Comparison of ENCODE assay signal across 8 mouse cellular contexts in the genomic region with DNA sequence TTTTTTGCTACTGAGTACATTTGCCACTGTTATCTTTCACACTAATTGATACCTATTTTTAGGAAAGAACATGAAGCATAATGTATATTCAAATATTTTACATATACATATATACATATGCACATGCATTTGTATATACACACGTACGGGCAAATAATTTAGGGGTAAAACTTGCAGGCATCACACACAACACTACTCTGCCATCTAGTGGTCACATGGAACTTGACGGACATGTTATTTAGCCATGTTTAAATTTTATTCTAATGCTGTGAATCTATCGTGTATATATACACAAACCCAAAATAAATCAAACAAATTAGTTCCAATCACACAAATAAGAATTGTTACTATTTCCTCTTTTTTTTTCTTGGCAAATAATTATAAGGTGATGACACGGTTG.
A peak's percentile ranks its signal among the peaks of the same experiment; 100 is the strongest.
DNase-seq lines count a peak whose midpoint lies in the region; ATAC-seq and TF ChIP-seq lines count a peak whose summit lies in the region.

No protein-coding gene starts in this region.

- TF ChIP-seq CTCF in lung, postnatal 0 days (IDR thresholded peaks at IDR 0.05) = peak; percentile 73

- WGBS in forebrain, embryonic 14.5 days = 26% methylated on average over 5 of the region's 5 CpGs
- 23% methylated on average over 5 of the region's 5 CpGs for WGBS in forebrain, embryonic 15.5 days
- WGBS in limb, embryonic 11.5 days = 37% methylated on average over 5 of the region's 5 CpGs
- WGBS in limb, embryonic 10.5 days = 57% methylated on average over 5 of the region's 5 CpGs
- WGBS in lung, postnatal 0 days = 22% methylated on average over 5 of the region's 5 CpGs

- no peaks in the 10 kb centered on the region for H3K4me1 ChIP-seq in forebrain, embryonic 14.5 days (ENCODE audit: control insufficient read depth, insufficient read depth, low read length)
- no peaks in the 10 kb centered on the region for H3K4me1 ChIP-seq in forebrain, embryonic 15.5 days
- peaks cover 6% of the 10 kb centered on the region; the same call in 1 of the 2 replicates for H3K4me1 ChIP-seq in limb, embryonic 11.5 days (ENCODE audit: control insufficient read depth, insufficient read depth, low read length)
- peaks cover 16% of the 10 kb centered on the region for H3K4me1 ChIP-seq in limb, embryonic 10.5 days
- 0 out of 2 replicates have a peak, but pooled peaks cover 4% of the 10 kb centered on the region for H3K4me1 ChIP-seq in lung, postnatal 0 days (ENCODE audit: insufficient read depth, low read depth, low read length)

- H3K9ac ChIP-seq in forebrain, embryonic 14.5 days (ENCODE audit: low read length) = no peak overlapping the region
- H3K9ac ChIP-seq in forebrain, embryonic 15.5 days (replicated peaks) = no peak overlapping the region
- H3K9ac ChIP-seq in limb, embryonic 11.5 days (ENCODE audit: low read length) = no peak overlapping the region
- H3K9ac ChIP-seq in lung, postnatal 0 days (replicated peaks; ENCODE audit: low read depth) = no peak overlapping the region

- no peak overlapping the region for H3K4me2 ChIP-seq in forebrain, embryonic 14.5 days (ENCODE audit: low read length)
- H3K4me2 ChIP-seq in forebrain, embryonic 15.5 days (replicated peaks) = no peak overlapping the region
- H3K4me2 ChIP-seq in limb, embryonic 11.5 days (ENCODE audit: low read depth, severe bottlenecking) = no peak overlapping the region
- H3K4me2 ChIP-seq in lung, postnatal 0 days (replicated peaks; ENCODE audit: low read depth, low read length) = no peak overlapping the region

- H3K9me3 ChIP-seq in forebrain, embryonic 14.5 days (replicated peaks; ENCODE audit: control insufficient read depth, low read length) = no peaks in the 10 kb centered on the region
- H3K9me3 ChIP-seq in forebrain, embryonic 15.5 days = no peaks in the 10 kb centered on the region
- H3K9me3 ChIP-seq in limb, embryonic 11.5 days (ENCODE audit: control insufficient read depth, low read length) = no peaks in the 10 kb centered on the region
- no peaks in the 10 kb centered on the region for H3K9me3 ChIP-seq in limb, embryonic 10.5 days (replicated peaks)
- H3K9me3 ChIP-seq in lung, postnatal 0 days (ENCODE audit: low read length) = no peaks in the 10 kb centered on the region

- H3K27me3 ChIP-seq in forebrain, embryonic 14.5 days (replicated peaks; ENCODE audit: control insufficient read depth, insufficient read depth, low read length) = no peaks in the 10 kb centered on the region
- H3K27me3 ChIP-seq in forebrain, embryonic 15.5 days = 0 out of 2 replicates have a peak, but pooled peaks cover 3% of the 10 kb centered on the region
- no peaks in the 10 kb centered on the region for H3K27me3 ChIP-seq in limb, embryonic 11.5 days (ENCODE audit: control insufficient read depth, insufficient read depth, low read length)
- no peaks in the 10 kb centered on the region for H3K27me3 ChIP-seq in limb, embryonic 10.5 days (ENCODE audit: low read depth, poor library complexity, severe bottlenecking)
- no peaks in the 10 kb centered on the region for H3K27me3 ChIP-seq in lung, postnatal 0 days (replicated peaks; ENCODE audit: insufficient read depth, low read length)

- TF ChIP-seq EP300 in lung, postnatal 0 days (IDR thresholded peaks at IDR 0.05) = no peak

- no peaks in the 10 kb centered on the region for H3K36me3 ChIP-seq in forebrain, embryonic 14.5 days (ENCODE audit: control insufficient read depth, insufficient read depth, low read length)
- H3K36me3 ChIP-seq in forebrain, embryonic 15.5 days = no peaks in the 10 kb centered on the region
- H3K36me3 ChIP-seq in limb, embryonic 11.5 days (ENCODE audit: control insufficient read depth, insufficient read depth, low read length) = no peaks in the 10 kb centered on the region
- no peaks in the 10 kb centered on the region for H3K36me3 ChIP-seq in limb, embryonic 10.5 days
- H3K36me3 ChIP-seq in lung, postnatal 0 days (ENCODE audit: insufficient read depth, low read length) = no peaks in the 10 kb centered on the region

- no peak overlapping the region for H3K4me3 ChIP-seq in forebrain, embryonic 14.5 days (ENCODE audit: low read depth, low read length)
- H3K4me3 ChIP-seq in forebrain, embryonic 15.5 days = no peak overlapping the region
- no peak overlapping the region for H3K4me3 ChIP-seq in limb, embryonic 11.5 days (ENCODE audit: low read depth, low read length)
- H3K4me3 ChIP-seq in limb, embryonic 10.5 days = no peak overlapping the region
- H3K4me3 ChIP-seq in lung, postnatal 0 days (ENCODE audit: low read depth, low read length) = no peak overlapping the region

- DNase-seq in forebrain, embryonic 14.5 days (ENCODE audit: low spot score) = peak; percentile 83
- peak; percentile 47 for DNase-seq in limb, embryonic 11.5 days (ENCODE audit: low spot score)
- no peak for DNase-seq in limb, embryonic 10.5 days (ENCODE audit: low spot score)
- peak; percentile 15 for DNase-seq in R1 (ENCODE audit: low read depth, low spot score)
- DNase-seq in lung, postnatal 0 days (ENCODE audit: low spot score) = peak; percentile 60
- no peak for DNase-seq in testis, postnatal 10 days (ENCODE audit: low spot score)

- ATAC-seq in forebrain, embryonic 14.5 days = no peak
- no peak for ATAC-seq in forebrain, embryonic 15.5 days (replicated peaks)
- no peak for ATAC-seq in limb, embryonic 11.5 days (ENCODE audit: insufficient number of reproducible peaks, low FRiP score, low TSS enrichment, low read depth)
- no peak for ATAC-seq in lung, postnatal 0 days
- ATAC-seq in inflammation-experienced regulatory T-cells, adult 6 months = no peak

- H3K27ac ChIP-seq in forebrain, embryonic 14.5 days (ENCODE audit: low read depth, low read length) = no peak overlapping the region
- H3K27ac ChIP-seq in forebrain, embryonic 15.5 days (replicated peaks) = no peak overlapping the region
- H3K27ac ChIP-seq in limb, embryonic 11.5 days (replicated peaks; ENCODE audit: low read depth, low read length) = no peak overlapping the region
- H3K27ac ChIP-seq in limb, embryonic 10.5 days = no peak overlapping the region
- no peak overlapping the region for H3K27ac ChIP-seq in lung, postnatal 0 days (ENCODE audit: low read length)

Comparison
In these comparisons a context has a peak if more than half of its experiments do, and no peak if none do; other contexts are left out.
1. DNase-seq: peak in forebrain, embryonic 14.5 days (single experiment), limb, embryonic 11.5 days (single experiment), R1 (single experiment) and lung, postnatal 0 days (single experiment); none in limb, embryonic 10.5 days (single experiment) and testis, postnatal 10 days (single experiment).